Mouse (Mus musculus): Measurements from ENCODE around the gene Cyp11a1.

GRCm38 (mm10) chr9:58049186-58049585 is 43.0 kb downstream of the Cyp11a1 start:
- TF ChIP-seq POLR2A (IDR thresholded peaks at IDR 0.05; ENCODE audit: borderline replicate concordance, extremely low read depth, low read depth, low read length) (no peak), CTCF (IDR thresholded peaks at IDR 0.05; ENCODE audit: insufficient read depth, low read length) (no peak)

Data from lung, adult 2 months (tissue).